Mouse (Mus musculus): ENCODE measurements around the gene Rec8. TPM values are rescaled to one million over a fixed set of nuclear protein-coding genes. Genes with fewer than 3 reads are reported as not detected.
A peak's percentile ranks its signal among the peaks of the same experiment; 100 is the strongest.

Gene Rec8
- total RNA-seq, 2 experiments from 2014 or later: 0.15 to 0.42 TPM

GRCm38 (mm10) chr14:55635523-55636007, 17.7 kb downstream of the Rec8 start, which contains the start of gene Ipo4:
TSS of gene Ipo4 (minus strand) at chr14:55635957.
- ATAC-seq (ENCODE audit: poor library complexity, severe bottlenecking): peak; percentile 99

GRCm38 (mm10) chr14:55637795-55638194, 20.0 kb downstream of the Rec8 start, which contains the start of gene Gm49378:
TSS of gene Gm49378 (minus strand) at chr14:55637895.
- ATAC-seq (ENCODE audit: poor library complexity, severe bottlenecking): no peak

- no peak for ATAC-seq (ENCODE audit: poor library complexity, severe bottlenecking)
These were observed 23.0 kb downstream of the Rec8 start for GRCm38 (mm10) chr14:55640816-55641215.

- no peak for ATAC-seq (ENCODE audit: poor library complexity, severe bottlenecking)
These were observed 23.5 kb downstream of the Rec8 start for GRCm38 (mm10) chr14:55641291-55641690.

GRCm38 (mm10) chr14:55642679-55643059, 24.8 kb downstream of the Rec8 start:
- no peak for ATAC-seq (ENCODE audit: poor library complexity, severe bottlenecking)

- ATAC-seq (ENCODE audit: poor library complexity, severe bottlenecking): peak; percentile 90
These were observed 25.4 kb downstream of the Rec8 start, which contains the start of gene Tm9sf1 for GRCm38 (mm10) chr14:55643060-55643907. TSS of gene Tm9sf1 (minus strand) at chr14:55643806.

GRCm38 (mm10) chr14:55644261-55644888, 26.5 kb downstream of the Rec8 start:
- ATAC-seq (ENCODE audit: poor library complexity, severe bottlenecking): no peak

GRCm38 (mm10) chr14:55649884-55650283, 32.0 kb downstream of the Rec8 start, which contains the start of gene Tssk4:
TSS of gene Tssk4 (plus strand) at chr14:55650184.
- ATAC-seq (ENCODE audit: poor library complexity, severe bottlenecking): no peak

GRCm38 (mm10) chr14:55651528-55651927, 33.7 kb downstream of the Rec8 start:
- ATAC-seq (ENCODE audit: poor library complexity, severe bottlenecking): no peak

- ATAC-seq (ENCODE audit: poor library complexity, severe bottlenecking): no peak
These were observed 39.1 kb downstream of the Rec8 start for GRCm38 (mm10) chr14:55656935-55657334.

- ATAC-seq (ENCODE audit: poor library complexity, severe bottlenecking): no peak
These were observed 40.2 kb downstream of the Rec8 start for GRCm38 (mm10) chr14:55658011-55658410.

- ATAC-seq (ENCODE audit: poor library complexity, severe bottlenecking): peak; percentile 94
These were observed 42.2 kb downstream of the Rec8 start, which contains the start of gene Mdp1 for GRCm38 (mm10) chr14:55659960-55660573. TSS of gene Mdp1 (minus strand) at chr14:55660508.

GRCm38 (mm10) chr14:55660636-55661035, 42.8 kb downstream of the Rec8 start:
- no peak for ATAC-seq (ENCODE audit: poor library complexity, severe bottlenecking)

- peak; percentile 2; the same call in 1 of the 2 replicates for ATAC-seq (ENCODE audit: poor library complexity, severe bottlenecking)
These were observed 53.6 kb downstream of the Rec8 start for GRCm38 (mm10) chr14:55671486-55671832.

GRCm38 (mm10) chr14:55671833-55672740, 54.2 kb downstream of the Rec8 start, which contains the start of the genes Gmpr2 and Nedd8:
TSS of gene Gmpr2 (plus strand) at chr14:55671941.
TSS of gene Nedd8 (minus strand) at chr14:55672124.
- peak; percentile 99 for ATAC-seq (ENCODE audit: poor library complexity, severe bottlenecking)

- no peak for ATAC-seq (ENCODE audit: poor library complexity, severe bottlenecking)
These were observed 54.9 kb downstream of the Rec8 start for GRCm38 (mm10) chr14:55672741-55673060.
